Comparison of ENCODE assay signal across 19 mouse cellular contexts in the genomic region with DNA sequence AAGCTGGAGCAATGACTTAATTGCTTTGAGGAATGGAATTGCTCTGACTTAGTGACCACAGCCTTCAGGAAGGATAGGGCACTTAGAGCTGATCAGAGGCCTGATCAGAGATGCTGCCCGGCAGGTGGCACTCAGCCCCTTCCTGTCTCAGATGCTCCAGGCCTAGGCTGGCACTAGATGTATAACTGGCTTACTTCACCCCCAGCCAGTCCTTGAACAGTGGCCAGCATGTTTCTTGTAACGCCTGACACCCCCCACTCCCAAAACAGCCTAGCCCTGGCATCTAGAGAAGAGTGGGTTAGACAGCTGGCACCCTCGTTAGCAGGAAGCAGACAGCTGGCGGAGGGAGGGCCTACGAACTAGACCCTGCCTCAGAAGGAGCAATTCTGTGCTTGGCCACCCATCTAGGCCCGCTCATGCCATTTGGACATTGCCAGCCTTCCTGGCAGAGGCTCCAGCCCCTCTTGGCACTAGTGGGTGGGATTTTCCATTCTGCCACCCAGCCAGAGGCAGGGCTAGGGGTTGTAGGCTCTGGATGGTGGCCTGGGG. TPM values are rescaled to one million over a fixed set of nuclear protein-coding genes. Genes with fewer than 3 reads are reported as not detected.
DNase-seq lines count a peak whose midpoint lies in the region; ATAC-seq and TF ChIP-seq lines count a peak whose summit lies in the region.
"Had no signal": no experiment of that assay in that cellular context is flagged by ENCODE, and none has a peak within 500 bp of the region (broad histone marks: within the 10 kb centered on the region; RNA-seq: fewer than 3 reads in every experiment).

No protein-coding gene starts in this region.

- peaks cover 4% of the 10 kb centered on the region; the same call in 1 of the 2 replicates for H3K36me3 ChIP-seq in hindbrain, embryonic 13.5 days
- H3K36me3 ChIP-seq in hindbrain, embryonic 11.5 days (ENCODE audit: control insufficient read depth, insufficient read depth, low read length) = no peaks in the 10 kb centered on the region
- H3K36me3 ChIP-seq in embryonic facial prominence, embryonic 12.5 days = peaks cover 3% of the 10 kb centered on the region; the same call in 1 of the 2 replicates
- H3K36me3 ChIP-seq in hindbrain, postnatal 0 days (ENCODE audit: insufficient read depth, low read length) = no peaks in the 10 kb centered on the region
- H3K36me3 ChIP-seq: limb, embryonic 15.5 days had no signal

- H3K4me2 ChIP-seq in hindbrain, embryonic 13.5 days = no peak overlapping the region
- H3K4me2 ChIP-seq in hindbrain, embryonic 11.5 days (replicated peaks; ENCODE audit: low read depth, low read length) = no peak overlapping the region
- H3K4me2 ChIP-seq in embryonic facial prominence, embryonic 12.5 days (replicated peaks) = no peak overlapping the region
- H3K4me2 ChIP-seq in hindbrain, postnatal 0 days (ENCODE audit: low read depth, low read length) = no peak overlapping the region
- H3K4me2 ChIP-seq: limb, embryonic 15.5 days; lung, embryonic 14.5 days had no signal

- no peaks in the 10 kb centered on the region for H3K9me3 ChIP-seq in hindbrain, embryonic 13.5 days
- no peaks in the 10 kb centered on the region for H3K9me3 ChIP-seq in hindbrain, embryonic 11.5 days (ENCODE audit: control insufficient read depth, low read length)
- H3K9me3 ChIP-seq in embryonic facial prominence, embryonic 12.5 days = no peaks in the 10 kb centered on the region
- no peaks in the 10 kb centered on the region for H3K9me3 ChIP-seq in hindbrain, postnatal 0 days (ENCODE audit: low read length)
- H3K9me3 ChIP-seq: limb, embryonic 15.5 days had no signal

- H3K9ac ChIP-seq in hindbrain, embryonic 13.5 days = peak overlapping the region; percentile 24; the same call in 1 of the 2 replicates
- no peak overlapping the region for H3K9ac ChIP-seq in hindbrain, embryonic 11.5 days (ENCODE audit: low read depth, low read length)
- H3K9ac ChIP-seq in embryonic facial prominence, embryonic 12.5 days = no peak overlapping the region
- no peak overlapping the region for H3K9ac ChIP-seq in hindbrain, postnatal 0 days (replicated peaks; ENCODE audit: low read length)
- H3K9ac ChIP-seq: limb, embryonic 15.5 days; lung, embryonic 14.5 days had no signal

- WGBS in hindbrain, embryonic 13.5 days = 77% methylated on average over 6 of the region's 6 CpGs
- 81% methylated on average over 6 of the region's 6 CpGs for WGBS in hindbrain, embryonic 11.5 days
- WGBS in embryonic facial prominence, embryonic 12.5 days = 84% methylated on average over 6 of the region's 6 CpGs
- WGBS in hindbrain, postnatal 0 days = 50% methylated on average over 6 of the region's 6 CpGs

- no peak for DNase-seq in hindbrain, embryonic 11.5 days (ENCODE audit: low spot score)
- peak; percentile 38 for DNase-seq in retina, postnatal 1 day
- no peak for DNase-seq in retina, embryonic 14.5 days (ENCODE audit: low spot score)
- peak; percentile 85 for DNase-seq in hindbrain, postnatal 0 days (ENCODE audit: low spot score)
- DNase-seq in cerebellum, adult 18-20 months = no peak
- DNase-seq in thymus, postnatal 0 days (ENCODE audit: low spot score) = no peak
- DNase-seq: cerebellum, adult 9-11 months; heart, postnatal 10 days; kidney, adult 11 months; kidney, postnatal 36 days; lung, embryonic 14.5 days; thymus, postnatal 4 days had no signal

- peaks cover 28% of the 10 kb centered on the region for H3K4me1 ChIP-seq in hindbrain, embryonic 13.5 days (replicated peaks)
- H3K4me1 ChIP-seq in hindbrain, embryonic 11.5 days (replicated peaks; ENCODE audit: control insufficient read depth, insufficient read depth, low read length) = peaks cover 7% of the 10 kb centered on the region; the same call in 1 of the 2 replicates
- H3K4me1 ChIP-seq in embryonic facial prominence, embryonic 12.5 days = peaks cover 75% of the 10 kb centered on the region
- no peaks in the 10 kb centered on the region for H3K4me1 ChIP-seq in hindbrain, postnatal 0 days (ENCODE audit: insufficient read depth, low read length)

- peak; percentile 27; the same call in 1 of the 2 replicates for TF ChIP-seq CTCF in hindbrain, postnatal 0 days (IDR thresholded peaks at IDR 0.05; ENCODE audit: low read depth)

- H3K27ac ChIP-seq in hindbrain, embryonic 13.5 days = peak overlapping the region; percentile 44; the same call in 1 of the 2 replicates
- no peak overlapping the region for H3K27ac ChIP-seq in hindbrain, embryonic 11.5 days (ENCODE audit: low read depth, low read length)
- 0 out of 2 replicates have a peak overlapping the region, but pooled peaks have one; percentile 1 for H3K27ac ChIP-seq in embryonic facial prominence, embryonic 12.5 days
- H3K27ac ChIP-seq in hindbrain, postnatal 0 days = peak overlapping the region; percentile 58; the same call in 1 of the 2 replicates
- H3K27ac ChIP-seq: limb, embryonic 15.5 days; stomach, postnatal 0 days had no signal

- peaks cover 34% of the 10 kb centered on the region for H3K27me3 ChIP-seq in hindbrain, embryonic 13.5 days
- peaks cover 22% of the 10 kb centered on the region for H3K27me3 ChIP-seq in hindbrain, embryonic 11.5 days (ENCODE audit: control insufficient read depth, insufficient read depth, low read length)
- peaks cover 16% of the 10 kb centered on the region for H3K27me3 ChIP-seq in embryonic facial prominence, embryonic 12.5 days
- no peaks in the 10 kb centered on the region for H3K27me3 ChIP-seq in hindbrain, postnatal 0 days (ENCODE audit: insufficient read depth, low read length)

- peak; percentile 14; the same call in 1 of the 2 replicates for ATAC-seq in hindbrain, embryonic 13.5 days (ENCODE audit: low FRiP score)
- ATAC-seq in hindbrain, embryonic 11.5 days (ENCODE audit: low FRiP score) = no peak
- no peak for ATAC-seq in embryonic facial prominence, embryonic 12.5 days (ENCODE audit: insufficient number of reproducible peaks, insufficient read depth, low FRiP score, low TSS enrichment)
- peak; percentile 83 for ATAC-seq in hindbrain, postnatal 0 days

- no peak overlapping the region for H3K4me3 ChIP-seq in hindbrain, embryonic 13.5 days
- no peak overlapping the region for H3K4me3 ChIP-seq in hindbrain, embryonic 11.5 days (ENCODE audit: low read depth, low read length)
- no peak overlapping the region for H3K4me3 ChIP-seq in embryonic facial prominence, embryonic 12.5 days
- H3K4me3 ChIP-seq in hindbrain, postnatal 0 days (ENCODE audit: low read length) = no peak overlapping the region
- H3K4me3 ChIP-seq: myocyte had no signal

RNA-seq across cellular contexts. Expression of a gene that starts 12.7 kb away (rescaled TPM):
- 41.4 and 45.5 TPM in 2 replicates for polyA plus RNA-seq in hindbrain, embryonic 13.5 days (2015; fragmentation: Nextera tagmentation; extraction: Ambion mirVana)
- polyA plus RNA-seq in hindbrain, embryonic 11.5 days (2014; fragmentation: Nextera tagmentation; extraction: Ambion mirVana) = 27.7 and 29.6 TPM in 2 replicates
- 33.0 and 36.7 TPM in 2 replicates for polyA plus RNA-seq in embryonic facial prominence, embryonic 12.5 days (2016; fragmentation: Nextera tagmentation; extraction: Ambion mirVana)
- total RNA-seq in hindbrain, postnatal 0 days (2014; rRNA removed) = 53.2 and 66.9 TPM in 2 replicates
- polyA plus RNA-seq in hindbrain, postnatal 0 days (2015; fragmentation: Nextera tagmentation; extraction: Ambion mirVana) = 25.4 and 31.0 TPM in 2 replicates
- 1.1 and 1.2 TPM in 2 replicates for polyA plus RNA-seq in thymus, postnatal 0 days (2015; fragmentation: Nextera tagmentation; extraction: Ambion mirVana)
- total RNA-seq: CH12.LX; megakaryocyte progenitor cell, adult 5-6 weeks had no signal

Comparison
In these comparisons a context has a peak if more than half of its experiments do, and no peak if none do; other contexts are left out.
1. ATAC-seq: peak in hindbrain, embryonic 13.5 days (single experiment) and hindbrain, postnatal 0 days (single experiment); none in hindbrain, embryonic 11.5 days (single experiment) and embryonic facial prominence, embryonic 12.5 days (single experiment).
2. DNase-seq: peak in retina, postnatal 1 day (single experiment) and hindbrain, postnatal 0 days (single experiment); none in hindbrain, embryonic 11.5 days (single experiment), retina, embryonic 14.5 days (single experiment), cerebellum, adult 18-20 months (0 of 2) and thymus, postnatal 0 days (single experiment).
3. RNA of a gene that starts 12.7 kb away (polyA plus RNA-seq): 41.4 to 45.5 TPM in hindbrain, embryonic 13.5 days, 33.0 to 36.7 TPM in embryonic facial prominence, embryonic 12.5 days, 25.4 to 31.0 TPM in hindbrain, postnatal 0 days and 27.7 to 29.6 TPM in hindbrain, embryonic 11.5 days; 1.1 to 1.2 TPM in thymus, postnatal 0 days; every median in the first group is over 10 times any median in the second.